Mouse (Mus musculus): ENCODE results near the gene Mrps12. TPM values are rescaled to one million over a fixed set of nuclear protein-coding genes. Genes with fewer than 3 reads are reported as not detected.

Mrps12 gene
- 101 and 113 TPM in 2 replicates for polyA plus RNA-seq (2012; rRNA removed)

GRCm38 (mm10) chr7:28741709-28742438 lies at the start of gene Mrps12, which contains the start of gene Sars2:
TSS of gene Mrps12 (minus strand) at chr7:28741820.
TSS of gene Sars2 (plus strand) at chr7:28741992.
- peak within 1 kb of the TSS; percentile 91 for H3K4me3 ChIP-seq (replicated peaks; ENCODE audit: insufficient read depth, low read depth, low read length)
- peak within 1 kb of the TSS; percentile 76 for H3K27ac ChIP-seq (ENCODE audit: insufficient read depth, low read length)
- H3K4me1 ChIP-seq (ENCODE audit: control insufficient read depth, insufficient read depth, low read length), result peaks cover 11% of the 10 kb centered on the region
- under 1% methylated on average over 39 of the region's 39 CpGs for WGBS
- peak; percentile 76 for TF ChIP-seq CTCF (IDR thresholded peaks at IDR 0.05; ENCODE audit: borderline replicate concordance, insufficient read depth, low read depth, low read length)
- TF ChIP-seq POLR2A (IDR thresholded peaks at IDR 0.05; ENCODE audit: borderline replicate concordance, insufficient read depth, low read length), result peak; percentile 98
- H3K27me3 ChIP-seq (ENCODE audit: control insufficient read depth, insufficient read depth, low read length), result no peaks in the 10 kb centered on the region
- DNase-seq, result peak; percentile 98

- no peak for DNase-seq
- H3K27me3 ChIP-seq (ENCODE audit: control insufficient read depth, insufficient read depth, low read length), result no peaks in the 10 kb centered on the region
- 51% methylated on average over 8 of the region's 8 CpGs for WGBS
- no peaks in the 10 kb centered on the region for H3K4me1 ChIP-seq (ENCODE audit: control insufficient read depth, insufficient read depth, low read length)
- H3K27ac ChIP-seq (ENCODE audit: insufficient read depth, low read length), result no peak overlapping the region
- no peak overlapping the region for H3K4me3 ChIP-seq (replicated peaks; ENCODE audit: insufficient read depth, low read depth, low read length)
- TF ChIP-seq CTCF (IDR thresholded peaks at IDR 0.05; ENCODE audit: borderline replicate concordance, insufficient read depth, low read depth, low read length) (no peak), POLR2A (IDR thresholded peaks at IDR 0.05; ENCODE audit: borderline replicate concordance, insufficient read depth, low read length) (no peak)
Measured at GRCm38 (mm10) chr7:28790066-28790806, 48.6 kb upstream of the Mrps12 start.

- no peak for DNase-seq
- no peak overlapping the region for H3K4me3 ChIP-seq (replicated peaks; ENCODE audit: insufficient read depth, low read depth, low read length)
- H3K27me3 ChIP-seq (ENCODE audit: control insufficient read depth, insufficient read depth, low read length), result no peaks in the 10 kb centered on the region
- WGBS, result 84% methylated on average over 3 of the region's 3 CpGs
- H3K27ac ChIP-seq (ENCODE audit: insufficient read depth, low read length), result no peak overlapping the region
- H3K4me1 ChIP-seq (ENCODE audit: control insufficient read depth, insufficient read depth, low read length), result no peaks in the 10 kb centered on the region
- TF ChIP-seq CTCF (IDR thresholded peaks at IDR 0.05; ENCODE audit: borderline replicate concordance, insufficient read depth, low read depth, low read length) (no peak), POLR2A (IDR thresholded peaks at IDR 0.05; ENCODE audit: borderline replicate concordance, insufficient read depth, low read length) (no peak)
Measured at GRCm38 (mm10) chr7:28789235-28789634, 47.6 kb upstream of the Mrps12 start.

DNA sequence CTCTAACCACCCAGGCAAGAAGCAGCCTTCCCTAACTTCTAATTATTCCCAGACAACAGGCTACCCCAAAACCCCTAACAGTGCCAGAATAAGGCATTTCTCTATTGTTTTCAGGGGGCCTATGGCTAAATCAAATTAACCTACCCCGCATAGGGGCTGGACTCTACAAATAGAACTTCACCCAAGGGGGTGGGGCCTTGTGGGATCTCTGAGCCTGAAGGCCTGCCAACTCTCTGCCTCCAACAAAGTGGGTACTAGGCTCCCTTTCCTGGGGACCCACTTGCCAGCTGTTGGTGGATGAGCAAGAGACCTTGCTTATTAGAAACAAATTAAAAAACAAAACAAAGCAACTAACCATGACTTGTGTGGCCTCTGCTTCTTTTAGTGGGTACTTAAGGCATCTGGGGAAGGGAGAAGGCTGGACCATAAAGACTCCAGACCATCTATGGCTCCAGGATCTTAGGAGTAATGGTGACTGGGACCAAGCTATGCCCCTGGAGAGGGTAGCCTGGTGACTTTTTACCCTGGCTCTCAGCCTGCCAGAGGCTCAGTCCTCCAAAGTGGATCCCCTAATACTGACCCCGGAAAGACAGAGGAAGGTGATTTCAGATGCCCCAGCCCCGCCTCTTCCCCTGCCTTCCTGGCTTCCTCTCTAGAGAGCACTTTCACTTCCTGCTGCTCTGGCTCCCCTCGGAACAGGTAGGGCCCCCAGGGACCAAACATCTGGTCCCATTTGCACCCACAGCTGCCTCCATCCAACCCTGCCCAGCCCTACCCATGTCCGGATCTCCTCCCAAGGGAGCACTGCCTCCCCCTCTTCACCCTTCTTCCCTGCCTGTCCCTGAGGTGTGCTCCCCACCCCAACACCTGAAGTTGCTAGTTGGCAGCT lies 46.9 kb upstream of the Mrps12 start, which contains the start of gene Rinl:
Gene Rinl (plus strand): TSS at position 663 of the 889 bp plus-strand sequence.
- 70% methylated on average over 5 of the region's 5 CpGs for WGBS
- no peak within 1 kb of the TSS for H3K4me3 ChIP-seq (replicated peaks; ENCODE audit: insufficient read depth, low read depth, low read length)
- no peak for DNase-seq

DNA sequence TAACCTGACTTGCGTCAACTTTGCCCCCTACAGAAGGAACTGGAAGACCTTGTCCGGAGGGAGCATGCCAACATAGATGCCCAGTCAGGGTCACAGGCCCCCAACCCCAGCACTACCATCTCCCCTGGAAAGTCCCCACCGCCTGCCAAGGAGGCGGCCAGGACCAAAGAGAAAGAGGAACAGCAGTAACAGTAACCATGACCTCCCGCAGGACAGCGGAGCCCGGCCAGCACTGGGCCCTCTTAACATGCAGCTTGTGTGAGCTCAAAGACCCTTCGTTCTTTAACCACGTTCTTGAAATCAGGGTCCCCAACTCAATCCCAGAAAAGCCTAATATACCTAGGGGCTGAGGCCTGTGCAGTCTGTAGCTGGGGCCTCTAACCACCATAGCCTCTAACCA lies 46.3 kb upstream of the Mrps12 start:
- H3K27ac ChIP-seq (ENCODE audit: insufficient read depth, low read length), result no peak overlapping the region
- WGBS, result 96% methylated on average over 9 of the region's 9 CpGs
- TF ChIP-seq POLR2A (IDR thresholded peaks at IDR 0.05; ENCODE audit: borderline replicate concordance, insufficient read depth, low read length), result no peak
- no peak for TF ChIP-seq CTCF (IDR thresholded peaks at IDR 0.05; ENCODE audit: borderline replicate concordance, insufficient read depth, low read depth, low read length)

More for the DNA sequence above, 46.9 kb upstream of the Mrps12 start, which contains the start of gene Rinl:
- no peaks in the 10 kb centered on the region for H3K27me3 ChIP-seq (ENCODE audit: control insufficient read depth, insufficient read depth, low read length)
- no peak within 1 kb of the TSS for H3K27ac ChIP-seq (ENCODE audit: insufficient read depth, low read length)
- no peaks in the 10 kb centered on the region for H3K4me1 ChIP-seq (ENCODE audit: control insufficient read depth, insufficient read depth, low read length)
- TF ChIP-seq POLR2A (IDR thresholded peaks at IDR 0.05; ENCODE audit: borderline replicate concordance, insufficient read depth, low read length), result no peak
- no peak for TF ChIP-seq CTCF (IDR thresholded peaks at IDR 0.05; ENCODE audit: borderline replicate concordance, insufficient read depth, low read depth, low read length)

DNA sequence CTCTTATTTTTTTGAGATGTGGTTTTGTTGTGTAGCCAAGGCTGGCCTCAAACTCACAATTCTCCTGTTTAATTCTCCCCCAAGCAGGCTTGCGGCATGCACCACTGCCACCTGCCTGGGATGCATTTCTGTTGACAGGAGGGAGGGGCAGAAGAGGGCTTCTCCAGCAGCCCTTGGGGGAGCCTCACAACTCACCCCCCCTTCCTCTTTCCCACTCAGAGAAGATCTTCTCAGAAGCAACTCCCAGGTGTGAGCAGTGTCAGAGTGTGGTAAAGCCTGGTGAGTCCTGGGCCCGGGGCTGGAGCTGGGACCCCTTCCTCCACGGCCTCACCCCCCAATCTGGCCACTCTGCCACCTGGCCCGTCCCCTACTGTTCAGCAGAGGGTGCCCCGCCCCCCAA lies 43.5 kb upstream of the Mrps12 start:
- DNase-seq, result no peak
- Histone ChIP-seq H3K4me1 (ENCODE audit: control insufficient read depth, insufficient read depth, low read length) (peaks cover 14% of the 10 kb centered on the region), H3K4me3 (replicated peaks; ENCODE audit: insufficient read depth, low read depth, low read length) (no peak overlapping the region), H3K27me3 (ENCODE audit: control insufficient read depth, insufficient read depth, low read length) (no peaks in the 10 kb centered on the region), H3K27ac (ENCODE audit: insufficient read depth, low read length) (no peak overlapping the region)
- 73% methylated on average over 5 of the region's 5 CpGs for WGBS
- no peak for TF ChIP-seq POLR2A (IDR thresholded peaks at IDR 0.05; ENCODE audit: borderline replicate concordance, insufficient read depth, low read length)
- no peak for TF ChIP-seq CTCF (IDR thresholded peaks at IDR 0.05; ENCODE audit: borderline replicate concordance, insufficient read depth, low read depth, low read length)

More for the DNA sequence above, 46.3 kb upstream of the Mrps12 start:
- Histone ChIP-seq H3K4me3 (replicated peaks; ENCODE audit: insufficient read depth, low read depth, low read length) (no peak overlapping the region), H3K27me3 (ENCODE audit: control insufficient read depth, insufficient read depth, low read length) (no peaks in the 10 kb centered on the region), H3K4me1 (ENCODE audit: control insufficient read depth, insufficient read depth, low read length) (no peaks in the 10 kb centered on the region)
- DNase-seq, result no peak

GRCm38 (mm10) chr7:28781261-28781663 lies 39.6 kb upstream of the Mrps12 start:
- no peak for DNase-seq
- TF ChIP-seq CTCF (IDR thresholded peaks at IDR 0.05; ENCODE audit: borderline replicate concordance, insufficient read depth, low read depth, low read length) (no peak), POLR2A (IDR thresholded peaks at IDR 0.05; ENCODE audit: borderline replicate concordance, insufficient read depth, low read length) (no peak)
- Histone ChIP-seq H3K27ac (ENCODE audit: insufficient read depth, low read length) (peak overlapping the region; percentile 63), H3K4me1 (ENCODE audit: control insufficient read depth, insufficient read depth, low read length) (peaks cover 15% of the 10 kb centered on the region), H3K27me3 (ENCODE audit: control insufficient read depth, insufficient read depth, low read length) (no peaks in the 10 kb centered on the region), H3K4me3 (replicated peaks; ENCODE audit: insufficient read depth, low read depth, low read length) (no peak overlapping the region)
- WGBS, result 85% methylated on average over 8 of the region's 8 CpGs
